Mouse (Mus musculus): Measurements from ENCODE around the gene Atpif1.
"Not testable (repeated sequence)": the region's sequence is repeated elsewhere in the genome, so short reads cannot be mapped to it uniquely, and the experiment has no call there.

Gene Atpif1

GRCm38 (mm10) chr4:132532981-132533916 lies at the start of gene Atpif1:
Atpif1 (minus strand) TSS chr4:132533659.
- peak; percentile 97 for DNase-seq (ENCODE audit: low spot score)

GRCm38 (mm10) chr4:132574809-132575347 lies 41.4 kb upstream of the Atpif1 start:
- DNase-seq (ENCODE audit: low spot score) = no peak

DNA sequence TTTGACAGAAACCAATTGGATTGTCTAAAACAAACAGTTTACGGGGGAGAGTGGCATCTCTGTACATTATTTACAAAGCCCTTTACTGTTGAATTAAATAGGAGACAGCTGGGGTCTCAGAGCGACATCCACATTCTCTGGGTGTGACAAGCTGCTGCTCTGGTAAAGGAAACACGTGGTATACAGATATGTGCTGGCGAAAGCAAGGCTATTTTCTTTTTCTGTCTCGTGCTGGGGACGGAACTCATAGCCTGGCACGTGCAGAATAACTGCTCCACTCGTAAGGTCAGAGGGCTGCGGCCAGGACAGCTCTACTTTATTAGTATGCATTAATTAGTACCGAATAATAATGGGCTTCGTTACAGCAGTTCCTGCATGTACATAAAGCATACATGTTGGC lies 39.9 kb upstream of the Atpif1 start:
- DNase-seq (ENCODE audit: low spot score) = no peak

- DNase-seq (ENCODE audit: low spot score) = no peak
These were observed 37.7 kb upstream of the Atpif1 start for GRCm38 (mm10) chr4:132571190-132571589.

GRCm38 (mm10) chr4:132569115-132569514 lies 35.7 kb upstream of the Atpif1 start:
- DNase-seq (ENCODE audit: low spot score) = peak; percentile 12

DNA sequence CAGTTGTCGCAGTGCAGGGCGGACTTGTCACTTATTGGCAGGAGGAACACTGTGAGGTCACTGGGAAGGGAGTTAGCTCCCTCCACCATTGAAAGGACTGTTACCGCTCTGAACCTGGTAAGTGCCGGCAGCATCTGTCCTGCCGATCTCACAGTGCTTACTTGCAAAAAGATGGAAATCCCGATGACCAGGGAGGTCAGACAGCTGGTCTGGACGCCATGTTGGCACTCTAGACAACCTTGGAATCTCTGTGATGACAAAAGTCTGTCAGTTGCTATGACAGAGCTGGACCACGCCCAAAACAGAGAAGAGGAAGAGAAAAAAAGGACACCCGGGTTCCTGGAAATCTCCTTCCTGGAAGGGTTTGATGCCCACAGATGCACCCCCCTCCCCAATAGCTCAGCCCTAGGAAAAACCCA lies 33.9 kb upstream of the Atpif1 start:
- DNase-seq (ENCODE audit: low spot score) = no peak

- DNase-seq (ENCODE audit: low spot score) = no peak
These were observed 31.8 kb upstream of the Atpif1 start for GRCm38 (mm10) chr4:132565089-132565747.

GRCm38 (mm10) chr4:132563965-132564364 lies 30.5 kb upstream of the Atpif1 start, which contains the start of gene Ptafr:
Ptafr (plus strand) TSS chr4:132564067.
- no peak for DNase-seq (ENCODE audit: low spot score)

- DNase-seq (ENCODE audit: low spot score) = no peak
These were observed 29.8 kb upstream of the Atpif1 start for GRCm38 (mm10) chr4:132563261-132563660.

GRCm38 (mm10) chr4:132555550-132555949 lies 22.1 kb upstream of the Atpif1 start:
- DNase-seq (ENCODE audit: low spot score) = not testable (repeated sequence)

DNA sequence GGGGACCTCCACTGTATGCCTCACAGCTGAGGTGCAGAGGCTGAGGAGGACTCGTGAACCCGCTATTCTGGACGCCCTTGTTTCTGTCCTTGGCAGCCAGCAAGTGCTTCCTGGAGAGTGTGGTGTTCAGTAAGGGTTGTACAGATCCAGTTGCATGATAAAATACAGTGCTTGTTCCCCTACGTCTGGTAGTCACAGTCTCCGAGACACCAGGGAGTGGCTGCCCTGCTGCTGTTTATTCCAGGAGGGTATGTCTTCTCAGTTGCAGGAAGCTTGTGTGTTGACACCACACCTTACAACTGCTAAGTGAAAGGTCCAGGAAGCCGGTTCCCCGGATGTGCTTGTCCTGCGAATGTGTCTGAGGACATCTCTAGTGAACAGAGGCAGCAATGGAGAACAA lies 21.2 kb upstream of the Atpif1 start:
- DNase-seq (ENCODE audit: low spot score) = no peak

DNA sequence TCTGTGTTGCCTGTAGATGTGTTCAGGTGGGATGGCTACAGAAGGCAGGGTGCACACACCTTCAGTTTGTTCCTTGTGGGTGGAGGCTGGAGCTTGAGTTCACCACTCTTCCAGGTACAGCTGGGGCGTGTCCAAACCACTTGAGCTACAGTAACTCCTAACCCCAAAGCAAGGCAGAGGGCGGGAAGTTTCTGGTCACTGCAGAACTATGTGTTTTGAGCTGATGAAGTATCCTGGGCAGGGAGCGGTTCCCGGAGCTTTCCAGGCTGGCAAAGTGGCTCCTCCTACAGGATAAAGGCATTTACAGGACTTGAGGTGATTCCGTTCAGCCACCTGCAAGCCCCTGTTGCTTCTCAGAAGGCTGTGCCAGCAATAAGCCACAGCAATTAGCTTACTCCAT lies 20.8 kb upstream of the Atpif1 start:
- no peak for DNase-seq (ENCODE audit: low spot score)

GRCm38 (mm10) chr4:132545851-132546250 lies 12.4 kb upstream of the Atpif1 start:
- peak; percentile 90 for DNase-seq (ENCODE audit: low spot score)

DNA sequence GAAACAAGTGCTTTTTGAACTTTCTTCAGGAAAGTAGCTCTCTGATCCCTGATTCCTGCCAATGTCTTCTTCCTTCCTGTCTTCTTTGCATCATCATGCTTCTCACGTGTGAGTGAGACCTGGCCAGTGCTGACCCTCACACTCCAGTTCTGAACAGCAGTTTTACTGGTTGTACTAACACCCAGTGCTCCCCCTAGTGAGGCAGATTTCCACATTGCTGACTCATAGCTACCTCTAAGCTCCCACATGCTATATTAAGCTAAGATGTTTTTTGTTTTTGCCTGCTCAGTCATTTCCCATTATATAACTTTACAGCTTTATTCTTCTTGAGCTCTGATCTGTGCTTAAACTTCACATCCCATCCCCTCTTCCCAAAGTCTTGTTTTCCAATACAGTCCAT lies 9.3 kb upstream of the Atpif1 start:
- DNase-seq (ENCODE audit: low spot score) = no peak

DNA sequence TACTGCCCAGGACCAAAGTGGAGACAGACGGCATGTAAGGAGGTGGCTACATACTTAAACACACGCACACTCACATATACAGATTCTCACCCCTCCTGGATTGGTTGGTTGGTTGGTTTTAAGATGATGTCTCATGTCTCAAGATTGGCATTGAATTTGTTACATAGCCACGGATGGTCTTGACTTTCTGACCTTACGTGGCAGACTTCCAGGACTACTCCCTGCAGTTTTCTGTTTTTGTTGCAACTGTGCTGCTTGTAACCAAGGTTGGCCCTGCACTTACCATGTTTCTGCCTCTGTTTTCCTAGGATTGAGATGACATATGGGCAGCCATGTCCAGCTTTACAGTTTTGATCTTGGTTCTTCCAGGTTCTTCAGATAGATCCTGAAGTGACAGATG lies 8.0 kb upstream of the Atpif1 start:
- no peak for DNase-seq (ENCODE audit: low spot score)

- DNase-seq (ENCODE audit: low spot score) = no peak
These were observed 6.0 kb upstream of the Atpif1 start for GRCm38 (mm10) chr4:132539481-132539880.

GRCm38 (mm10) chr4:132535406-132536121 lies 2.1 kb upstream of the Atpif1 start, which contains the start of gene Dnajc8:
Dnajc8 (plus strand) TSS chr4:132535550.
- DNase-seq (ENCODE audit: low spot score) = peak; percentile 96

DNA sequence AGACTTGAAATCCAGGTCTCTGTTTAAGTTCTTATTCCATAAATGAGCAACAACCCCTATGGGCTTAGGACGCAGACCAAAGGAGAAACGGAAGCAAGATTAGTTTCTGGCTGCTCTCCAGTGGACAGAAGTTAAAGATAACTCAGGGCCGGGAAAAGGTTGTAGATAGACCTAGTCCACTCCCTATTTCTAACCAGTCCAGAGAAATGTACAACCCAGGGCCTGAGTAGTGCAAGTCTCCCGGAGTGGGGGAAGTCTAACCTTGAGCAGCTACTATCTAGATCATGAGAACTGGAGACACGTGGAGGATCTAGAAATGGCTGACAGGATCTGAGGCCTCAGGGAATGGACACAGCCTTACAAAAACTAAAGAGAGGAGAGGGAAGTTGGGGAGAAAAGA lies 963 bp downstream of the Atpif1 start:
- peak; percentile 38 for DNase-seq (ENCODE audit: low spot score)

- no peak for DNase-seq (ENCODE audit: low spot score)
These were observed 3.2 kb downstream of the Atpif1 start for GRCm38 (mm10) chr4:132530033-132530804.

GRCm38 (mm10) chr4:132529344-132529743 lies 4.1 kb downstream of the Atpif1 start:
- no peak for DNase-seq (ENCODE audit: low spot score)

GRCm38 (mm10) chr4:132527917-132528522 lies 5.4 kb downstream of the Atpif1 start:
- no peak for DNase-seq (ENCODE audit: low spot score)

Measured in retina, embryonic 14.5 days (tissue).